Mouse (Mus musculus) adrenal gland (tissue): ENCODE results near the gene Cyb5d1.
"Not testable (repeated sequence)": the region's sequence is repeated elsewhere in the genome, so short reads cannot be mapped to it uniquely, and the experiment has no call there.

Experiments used
- intact Hi-C: fragments of 180-260 bp; cut with DNase I; formaldehyde crosslinking; loops from one replicate; pipeline ENCODE4 v1.15.1; 2025

Cyb5d1 gene

DNA sequence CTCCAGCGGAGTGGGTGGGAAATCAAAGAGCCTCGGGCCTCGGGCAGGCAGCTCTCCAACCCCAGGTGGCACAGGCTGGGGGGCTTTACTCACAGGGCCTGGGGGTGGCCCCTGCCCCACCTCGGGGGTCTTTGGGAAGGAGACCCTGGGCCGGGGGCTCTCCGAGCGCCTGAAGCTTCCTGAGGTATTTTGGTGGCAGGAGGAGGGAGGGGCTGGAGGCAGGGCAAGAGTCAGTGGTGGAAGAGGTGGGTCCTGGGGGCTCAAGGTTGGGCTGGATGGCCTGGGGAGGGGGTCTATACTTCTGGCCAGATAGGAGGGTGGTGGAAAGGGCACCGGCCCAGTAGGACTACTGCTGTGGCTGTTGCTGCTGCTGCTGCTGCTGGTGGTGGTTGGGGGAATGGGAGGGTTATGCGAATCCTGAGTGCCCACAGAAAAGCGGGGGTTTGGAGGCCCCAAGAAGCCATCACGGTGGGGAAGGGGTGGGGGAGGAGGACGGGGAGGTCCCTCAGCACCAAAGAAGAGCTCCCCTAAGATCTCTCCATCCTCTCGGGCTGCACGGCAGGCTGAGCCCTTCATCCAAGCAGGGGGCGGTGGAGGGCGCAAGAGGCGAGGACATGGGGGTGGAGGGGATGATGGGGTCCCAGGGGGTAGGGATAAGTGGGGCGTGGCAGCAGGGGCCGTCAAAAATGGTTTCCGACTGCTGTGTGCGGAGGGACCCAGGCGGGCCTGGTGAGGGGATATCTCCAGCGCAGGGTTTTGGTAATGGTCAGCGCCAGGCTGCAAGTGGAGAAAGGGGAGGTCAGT is 10.2 kb upstream of the Cyb5d1 start:
- intact Hi-C loops = no loop called here

DNA sequence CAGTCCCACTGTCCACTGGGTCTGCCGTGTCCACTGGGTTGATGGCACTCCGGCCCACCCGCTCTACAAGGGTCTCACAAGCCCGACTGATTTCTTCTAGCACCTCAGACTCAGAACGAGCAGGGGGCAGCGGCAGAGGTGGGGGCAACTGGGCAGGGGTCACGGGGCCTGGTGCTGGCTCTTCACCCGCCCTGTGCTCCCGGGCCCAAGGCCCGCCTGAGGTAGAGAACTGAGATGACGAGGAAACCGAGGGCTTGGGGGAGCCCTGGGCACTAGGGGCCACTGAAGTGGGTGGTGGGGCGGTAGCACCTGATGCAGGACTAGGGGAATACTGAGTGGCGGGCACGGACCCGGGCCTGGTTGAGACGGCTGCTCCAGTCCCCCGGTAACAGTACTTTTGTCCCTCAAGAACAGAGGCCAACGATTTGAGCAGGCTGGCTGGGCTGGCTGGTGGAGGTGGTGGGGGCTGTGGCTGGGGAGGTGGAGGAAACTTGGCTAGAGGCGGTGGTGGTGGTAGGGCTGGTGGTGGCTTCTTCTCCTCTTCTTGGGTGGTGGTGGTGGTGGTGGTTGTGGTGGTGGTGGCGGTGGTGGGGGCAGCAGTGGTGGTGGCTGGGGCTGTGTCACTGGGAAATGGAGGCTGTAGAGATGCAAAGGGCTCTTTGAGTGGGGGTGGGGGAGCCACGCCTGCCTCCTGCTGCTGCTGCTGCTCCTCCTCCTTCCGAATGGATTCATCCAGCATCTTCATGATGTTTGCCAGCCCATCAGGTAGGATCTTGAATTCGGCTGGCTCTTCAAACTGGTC is 9.4 kb upstream of the Cyb5d1 start:
- intact Hi-C loops = loop anchor here (5.0 kb wide), 1 partner anchor 108 kb away; no protein-coding TSS in a partner anchor

DNA sequence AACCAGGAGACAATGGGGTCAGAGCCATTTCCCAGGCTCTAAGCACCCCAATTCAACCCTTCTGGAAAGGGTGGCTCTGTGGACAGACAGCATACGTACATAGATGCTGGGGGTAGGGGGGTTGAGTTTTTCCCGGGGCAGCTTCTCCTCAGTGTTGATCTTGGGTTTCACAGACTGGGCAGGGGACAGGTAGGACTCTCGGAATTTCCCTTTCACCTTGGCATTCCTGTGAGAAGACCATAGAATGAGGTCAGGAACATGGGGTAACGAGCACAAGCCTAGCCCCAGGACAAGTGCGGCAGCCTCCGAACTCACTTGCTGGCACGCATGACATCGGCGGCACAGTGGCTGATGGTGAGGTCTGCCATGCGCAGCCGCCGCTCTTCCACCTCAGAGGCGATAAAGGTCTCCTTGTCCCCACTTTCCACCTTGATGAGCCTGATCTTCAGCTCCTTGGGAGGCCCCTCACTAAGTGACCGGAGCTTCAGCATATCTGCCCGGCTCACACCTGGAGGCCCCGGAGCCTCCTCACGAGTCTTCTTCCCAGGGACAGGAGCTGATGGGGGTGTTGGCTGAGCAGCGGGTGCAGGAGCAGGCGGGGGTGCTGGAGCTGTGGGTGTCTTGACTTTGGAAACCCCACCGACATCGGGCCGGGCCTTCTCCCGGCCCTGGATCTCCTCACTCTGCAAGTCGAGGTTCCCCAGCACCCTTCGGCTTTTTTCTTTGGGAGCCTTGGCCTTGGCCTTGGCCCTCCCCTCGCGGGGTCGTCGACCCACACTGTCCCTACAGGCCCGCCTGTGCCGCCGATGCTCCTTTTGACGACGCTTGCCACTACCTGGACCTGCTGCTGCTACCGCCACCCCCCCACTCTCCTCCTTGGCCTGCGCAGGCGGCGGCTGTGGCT is 8.5 kb upstream of the Cyb5d1 start:
- intact Hi-C loops = loop anchor here (5.0 kb wide), 1 partner anchor 108 kb away; no protein-coding TSS in a partner anchor

DNA sequence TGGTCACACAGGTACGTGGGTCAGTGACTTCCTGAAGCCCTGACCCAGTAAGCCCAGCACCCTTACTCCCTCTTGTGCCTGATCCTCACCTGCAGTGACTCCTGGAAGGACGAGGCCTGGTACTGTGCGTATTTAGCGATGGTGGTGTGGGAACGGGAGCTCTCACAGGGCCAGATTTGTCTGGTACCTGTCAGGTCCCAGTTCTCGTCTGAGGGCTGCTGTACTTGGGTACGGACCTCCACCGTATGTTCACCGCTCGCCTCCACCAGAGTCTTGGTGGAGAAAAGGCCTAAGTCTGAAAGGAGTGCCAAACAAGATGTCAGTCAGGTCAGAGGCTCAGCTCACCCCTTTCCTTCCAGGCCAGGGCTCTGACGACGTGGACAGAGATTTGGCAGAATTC is 6.6 kb upstream of the Cyb5d1 start:
- intact Hi-C loops = loop anchor here (2.0 to 5.0 kb wide), 2 partner anchors 31 to 110 kb away; no protein-coding TSS in a partner anchor

DNA sequence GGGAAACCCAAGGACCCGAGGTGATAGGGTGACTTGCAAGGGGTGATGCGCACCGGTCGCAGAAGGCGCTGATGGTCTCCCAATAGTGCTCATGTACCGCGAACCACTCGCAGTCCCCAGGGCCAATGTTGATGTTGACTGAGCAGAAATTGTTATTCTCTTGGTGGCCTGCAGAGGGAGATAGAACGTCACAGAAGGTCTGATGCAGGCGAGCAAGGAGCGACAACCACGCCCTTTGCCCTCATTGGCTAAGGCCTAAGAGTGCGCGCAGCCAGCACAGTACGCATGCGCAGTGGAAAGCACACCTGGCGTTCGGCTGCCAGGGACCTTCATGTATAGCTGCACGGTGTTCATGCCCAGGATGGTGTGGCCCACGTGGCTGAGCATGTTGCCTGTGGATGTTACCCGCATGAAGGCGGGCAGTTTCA is 5.8 kb upstream of the Cyb5d1 start:
- intact Hi-C loops = loop anchor here (2.0 to 5.0 kb wide), 2 partner anchors 32 to 111 kb away; no protein-coding TSS in a partner anchor

DNA sequence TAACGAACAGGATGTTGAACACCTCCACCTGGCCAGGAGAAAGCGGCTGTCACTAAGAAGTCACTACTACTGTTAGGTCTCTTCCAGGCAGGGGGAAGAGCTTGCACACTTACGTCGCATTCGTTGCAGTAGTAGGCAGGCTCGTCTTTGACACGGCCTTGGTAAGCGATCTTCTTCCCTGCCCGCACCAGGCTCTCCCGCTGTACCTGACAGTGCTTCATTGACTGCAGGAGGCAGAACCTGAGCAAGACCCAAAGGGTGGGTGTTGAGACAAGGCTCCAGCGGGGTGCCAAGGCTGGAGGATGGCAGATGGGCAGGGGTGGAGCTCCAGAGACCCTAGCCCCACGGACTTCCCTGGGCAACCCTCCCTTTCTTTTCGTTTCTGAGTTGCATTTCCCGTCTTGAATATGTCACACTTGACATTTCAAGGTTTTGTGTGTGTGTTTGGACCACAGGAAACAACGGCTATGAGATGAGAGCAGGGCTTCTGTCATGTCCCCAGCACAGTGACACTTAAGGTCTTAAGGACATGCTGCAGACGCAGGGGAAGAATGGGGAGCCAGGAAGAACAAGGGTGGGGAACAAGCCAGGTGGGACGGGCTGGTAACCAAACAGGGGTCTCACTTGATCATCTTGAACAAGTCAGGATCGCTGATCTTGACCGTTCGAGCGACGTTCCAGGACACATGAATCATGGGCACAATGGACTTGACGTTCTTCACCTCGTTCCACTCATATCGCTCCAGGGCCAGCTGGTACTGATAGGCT is 4.8 kb upstream of the Cyb5d1 start:
- intact Hi-C loops = loop anchor here (2.0 to 5.0 kb wide), 2 partner anchors 33 to 112 kb away; no protein-coding TSS in a partner anchor

DNA sequence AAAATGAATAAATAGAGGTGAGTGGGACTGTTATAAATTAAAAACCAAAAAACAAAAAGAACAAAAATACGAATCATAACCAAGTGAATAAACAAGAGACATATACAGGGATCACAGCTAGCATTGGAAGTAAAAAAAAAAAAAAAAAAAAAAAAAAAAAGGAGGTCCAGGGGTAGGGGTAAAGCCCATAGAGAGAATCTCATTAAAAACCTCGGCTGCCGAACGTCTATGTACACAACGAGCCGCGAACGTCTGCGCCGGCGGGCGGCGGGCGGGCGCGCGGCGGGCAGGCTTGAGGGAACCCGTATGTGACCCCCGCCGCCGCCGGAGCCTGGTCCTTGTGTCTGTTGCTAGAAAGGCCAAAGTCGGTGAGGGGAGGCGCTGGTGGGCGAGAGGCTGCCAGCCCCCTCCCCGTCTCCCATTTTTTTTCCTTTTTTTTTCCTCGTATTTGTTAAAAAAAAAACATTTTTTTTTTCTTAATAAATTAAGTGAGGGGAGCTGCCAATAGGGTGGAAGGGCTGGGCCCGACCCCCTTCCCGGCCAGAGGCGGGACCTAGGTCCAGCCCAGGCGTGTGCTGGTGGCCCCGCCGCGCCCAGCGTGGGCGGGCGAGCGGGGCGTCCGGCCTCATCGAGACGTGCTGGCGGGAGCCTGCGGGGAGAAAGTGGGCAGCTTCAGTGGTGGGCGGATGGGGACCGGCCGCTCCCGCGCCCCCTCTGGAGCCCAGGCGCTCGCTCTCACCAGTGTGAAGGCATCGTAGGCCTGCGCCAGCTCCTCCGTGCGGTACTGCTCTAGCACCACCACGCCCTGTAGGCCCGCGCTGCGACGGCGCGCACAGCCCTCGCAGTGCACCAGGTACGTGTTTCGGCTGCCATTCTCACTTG is 4.0 kb upstream of the Cyb5d1 start:
- intact Hi-C loops = loop anchor here (2.0 to 5.0 kb wide), 2 partner anchors 33 to 113 kb away; no protein-coding TSS in a partner anchor

DNA sequence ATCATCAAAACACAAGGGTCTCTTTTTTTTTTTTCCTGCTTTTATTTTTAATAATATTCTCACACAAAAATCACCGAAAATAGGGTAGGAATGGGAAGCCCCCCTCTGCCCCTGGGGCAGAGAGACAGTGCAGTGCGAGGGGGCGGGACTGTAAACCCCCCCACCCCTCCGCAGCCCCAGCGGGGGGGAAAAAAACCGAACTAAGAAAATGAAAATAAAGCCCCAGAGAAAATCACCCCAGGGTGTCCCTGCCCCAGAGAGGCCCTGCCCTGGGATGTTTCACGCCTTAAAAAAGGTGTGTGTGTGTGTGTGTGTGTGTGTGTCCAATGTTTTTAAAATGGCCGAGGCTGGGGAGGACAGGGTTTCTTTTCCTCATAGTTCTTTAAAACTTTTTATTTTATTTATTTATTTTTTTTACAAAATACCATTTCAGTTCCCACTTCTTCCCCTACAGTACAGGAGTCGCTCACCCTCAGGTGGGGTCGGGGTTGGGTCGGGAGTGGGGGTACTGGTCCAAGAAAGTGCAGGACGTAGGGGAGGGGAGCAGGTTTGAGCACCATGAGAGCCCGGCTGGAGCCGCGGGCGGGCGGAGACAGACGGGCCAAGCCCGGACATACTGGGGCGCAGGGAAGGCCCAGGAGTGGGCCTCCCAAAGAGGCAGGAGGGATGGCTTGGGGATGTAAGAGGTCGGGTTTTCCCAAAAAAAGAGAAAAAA is 3.2 kb upstream of the Cyb5d1 start:
- intact Hi-C loops = no loop called here

DNA sequence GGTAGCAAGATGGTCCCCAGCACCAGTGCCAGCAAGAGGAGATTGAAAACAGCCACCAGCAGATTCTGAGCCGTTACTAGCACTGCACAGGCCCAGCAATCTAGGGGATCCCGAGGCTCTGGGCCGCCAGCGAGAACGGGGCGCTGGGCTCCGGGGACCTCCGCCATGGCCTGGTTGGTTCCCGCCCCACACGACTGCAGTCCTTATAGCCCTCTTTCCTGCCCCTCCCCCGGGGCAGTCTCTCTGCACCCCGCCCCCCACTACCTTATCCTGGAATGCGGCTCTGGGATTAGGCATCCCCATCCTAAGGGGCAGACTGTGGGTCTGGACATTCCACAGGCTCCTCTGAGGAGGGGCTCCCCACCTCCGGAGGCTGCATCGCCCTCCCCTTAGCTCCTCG is 2.6 kb upstream of the Cyb5d1 start, which contains the start of gene Tmem88:
Tmem88 (minus strand) TSS at position 176 of the 400 bp plus-strand sequence.
- intact Hi-C loops = no loop called here

DNA sequence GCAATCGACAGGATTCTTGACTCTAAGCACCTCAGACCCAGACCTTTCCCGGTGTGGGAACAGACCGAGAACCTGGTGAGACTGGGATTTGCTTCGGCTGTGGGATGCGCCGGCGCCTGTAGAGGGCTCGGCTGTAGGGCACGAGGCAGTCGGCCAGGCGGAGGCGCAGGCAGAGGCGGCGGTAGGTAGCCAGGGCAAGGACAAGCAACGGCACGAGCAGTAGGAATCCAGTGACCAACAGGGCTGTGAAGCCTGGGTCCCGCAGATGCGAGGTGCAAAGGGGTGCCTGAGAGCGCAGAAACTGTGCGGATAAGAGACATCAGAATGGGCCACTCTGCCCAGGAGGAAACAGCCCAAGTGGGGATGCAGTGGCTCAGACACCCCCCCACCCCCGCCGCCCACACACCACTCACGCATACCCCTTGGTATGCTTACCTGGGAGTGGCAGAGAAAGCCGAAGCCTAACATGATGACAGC is 2.2 kb upstream of the Cyb5d1 start:
- intact Hi-C loops = no loop called here

DNA sequence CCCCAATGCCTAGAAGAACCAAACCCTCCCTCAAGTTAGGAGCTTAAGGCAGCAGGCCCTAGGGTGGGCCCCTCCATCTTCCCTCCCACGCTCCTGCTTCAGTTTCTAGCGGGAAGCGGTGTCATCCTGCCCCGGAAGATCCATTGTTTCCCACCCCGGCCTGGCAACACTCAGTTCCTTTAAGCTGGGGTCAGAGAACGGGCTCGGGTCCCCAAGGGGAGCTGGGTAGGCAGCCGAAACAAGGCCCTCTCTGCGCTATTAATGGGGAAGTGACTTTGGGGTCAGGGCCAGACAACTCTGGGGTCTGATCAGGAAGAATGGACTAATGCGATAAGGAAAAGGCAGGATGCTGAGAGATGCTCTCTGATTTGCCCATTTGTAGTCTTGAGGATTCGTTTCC is 1.3 kb upstream of the Cyb5d1 start:
- intact Hi-C loops = no loop called here

DNA sequence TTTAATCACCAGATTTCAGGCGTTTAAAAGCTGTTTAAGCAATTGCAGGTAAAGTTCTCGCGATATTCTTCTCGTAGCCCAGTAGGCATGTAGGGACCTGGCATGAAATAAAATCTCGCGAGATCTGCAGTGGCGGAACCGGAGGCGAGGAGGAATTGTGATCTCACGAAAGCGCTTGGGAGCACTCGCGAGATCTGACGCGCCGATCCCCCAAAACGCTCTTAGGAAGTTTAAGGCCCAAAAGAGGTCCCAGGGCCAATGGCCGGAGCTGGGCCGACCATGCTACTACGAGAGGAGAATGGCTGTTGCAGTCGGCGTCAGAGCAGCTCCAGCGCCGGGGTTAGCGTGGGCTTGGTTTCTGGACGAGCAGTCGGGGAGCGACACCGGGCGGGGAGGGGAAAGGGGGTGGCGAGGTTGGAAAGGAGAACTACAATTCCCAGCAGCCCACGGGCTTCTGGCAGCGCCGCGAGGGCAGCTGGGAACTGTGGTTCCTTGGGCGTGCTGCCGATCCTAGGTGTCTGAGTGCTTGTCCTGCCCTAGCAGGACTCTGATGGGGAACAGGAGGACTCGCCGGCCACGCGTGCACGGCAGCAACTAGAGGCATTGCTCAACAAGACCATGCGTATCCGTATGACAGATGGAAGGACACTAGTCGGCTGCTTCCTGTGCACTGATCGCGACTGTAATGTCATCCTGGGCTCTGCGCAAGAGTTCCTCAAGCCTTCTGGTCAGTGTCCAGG is 373 bp upstream of the Cyb5d1 start:
- intact Hi-C loops = no loop called here

DNA sequence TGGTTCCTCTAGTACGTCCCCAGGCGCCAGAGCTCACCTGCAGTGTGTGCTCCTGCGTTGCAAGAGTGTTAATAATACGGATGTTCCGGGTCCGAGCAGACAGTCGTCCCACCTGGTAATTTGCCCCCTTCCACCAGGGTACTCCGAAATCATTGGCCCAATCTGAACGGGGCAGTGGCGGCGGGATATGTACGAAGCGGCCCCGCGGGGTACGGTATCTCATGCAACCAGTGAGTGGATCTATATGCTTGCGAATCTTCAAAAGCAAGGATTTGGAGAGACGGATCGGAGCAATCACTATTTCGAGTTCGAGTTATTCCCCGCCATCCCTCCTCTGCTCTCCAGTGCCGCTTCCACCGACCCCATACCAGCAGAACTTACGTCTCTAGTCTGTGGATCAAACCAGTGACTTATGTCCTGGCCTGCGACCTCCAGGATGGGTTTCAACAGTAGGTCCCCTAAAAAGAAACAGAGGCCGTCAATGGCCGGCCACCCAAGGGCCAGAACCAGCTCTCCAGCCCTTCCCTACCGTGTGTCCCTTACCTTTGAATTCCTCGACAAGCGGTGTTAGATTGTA is 752 bp downstream of the Cyb5d1 start:
- intact Hi-C loops = not testable (repeated sequence)

DNA sequence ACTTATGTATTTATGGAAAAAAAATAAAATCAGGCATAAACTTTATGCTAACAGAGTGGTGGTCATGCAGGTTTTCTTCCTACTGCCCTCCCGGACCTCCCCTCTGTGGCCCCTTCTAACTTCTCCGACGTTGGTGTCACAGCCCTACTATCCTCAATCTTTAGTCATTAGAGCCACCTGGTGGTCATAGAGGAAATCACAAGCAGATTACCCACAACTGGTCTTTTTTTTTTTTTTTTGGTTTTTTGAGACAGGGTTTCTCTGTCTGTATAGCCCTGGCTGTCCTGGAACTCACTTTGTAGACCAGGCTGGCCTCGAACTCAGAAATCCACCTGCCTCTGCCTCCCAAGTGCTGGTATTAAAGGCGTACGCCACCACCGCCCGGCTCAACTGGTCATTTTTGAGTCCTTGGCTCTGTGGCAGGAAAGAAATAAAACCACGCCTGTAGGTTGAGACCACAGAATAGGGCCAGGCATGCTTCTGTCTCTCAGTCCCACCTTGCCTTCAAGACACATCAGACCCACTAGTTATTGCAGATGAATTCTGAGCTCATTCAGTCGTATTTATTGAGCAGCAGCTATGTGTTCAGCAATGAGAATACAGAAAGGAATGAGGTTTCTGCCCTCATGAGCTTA is 4.9 kb downstream of the Cyb5d1 start:
- intact Hi-C loops = loop anchor here (2.0 kb wide), 1 partner anchor 118 kb away; no protein-coding TSS in a partner anchor

DNA sequence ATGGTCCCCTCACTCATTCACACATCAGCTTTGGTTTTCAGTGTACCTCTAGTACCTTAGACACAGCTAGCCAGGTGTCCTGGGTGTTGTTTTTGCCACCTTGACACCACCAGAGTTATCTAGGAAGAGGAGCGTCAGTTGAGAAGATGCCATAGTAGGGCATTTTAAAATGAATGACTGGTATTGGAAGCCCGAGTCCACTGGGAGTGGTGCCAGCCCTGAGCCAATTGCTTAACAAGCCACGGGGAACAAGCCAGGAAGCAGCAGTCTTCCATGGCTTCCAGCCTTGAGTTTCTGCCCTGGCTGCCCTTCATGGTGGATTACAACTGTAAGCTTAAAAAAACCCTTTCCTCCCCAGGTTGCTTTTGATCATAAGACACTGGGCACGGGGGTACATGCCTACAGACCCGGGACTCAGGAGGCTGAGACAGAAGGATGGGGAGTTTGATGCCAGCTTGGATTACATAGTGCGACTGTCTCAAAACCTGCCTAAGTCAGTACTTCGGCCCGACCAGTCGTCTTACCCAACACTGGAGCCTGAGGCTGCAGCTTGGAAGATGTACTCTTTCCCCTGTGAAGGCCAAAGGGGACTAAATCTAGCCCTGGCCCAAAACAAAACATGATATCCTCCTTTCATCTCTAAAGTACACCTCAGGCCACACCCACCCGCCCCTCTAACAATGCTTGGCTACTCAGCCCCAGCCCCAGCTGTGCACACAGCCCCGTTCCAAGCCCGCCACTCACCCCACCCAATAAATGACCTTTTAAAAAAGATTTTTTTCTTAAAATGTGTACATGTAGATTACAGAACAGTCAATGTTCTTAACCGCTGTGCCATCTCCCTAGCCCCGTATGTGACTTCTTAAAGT is 5.7 kb downstream of the Cyb5d1 start:
- intact Hi-C loops = loop anchor here (2.0 kb wide), 1 partner anchor 117 kb away; no protein-coding TSS in a partner anchor

DNA sequence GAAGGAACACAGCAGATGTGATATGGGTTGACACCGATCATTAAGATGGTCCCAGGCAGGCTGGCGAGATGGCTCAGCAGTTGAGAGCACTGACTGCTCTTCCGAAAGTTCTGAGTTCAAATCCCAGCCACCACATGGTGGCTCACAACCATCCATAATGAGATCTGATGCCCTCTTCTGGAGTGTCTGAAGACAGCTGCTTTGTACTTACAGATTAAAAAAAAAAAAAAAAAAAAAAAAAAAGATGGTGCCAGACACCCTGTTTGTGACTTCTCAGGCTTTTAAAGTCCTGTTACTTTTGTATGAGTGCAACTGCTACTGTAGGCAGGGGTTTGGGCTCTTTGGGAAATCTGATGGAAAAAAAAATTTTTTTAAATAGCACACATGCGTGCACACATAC is 6.8 kb downstream of the Cyb5d1 start:
- intact Hi-C loops = no loop called here
